Mouse (Mus musculus): Measurements from ENCODE around the gene Rpp40.

The Rpp40 gene

GRCm38 (mm10) chr13:35851581-35851980 lies 54.6 kb downstream of the Rpp40 start:
- no peak for DNase-seq (ENCODE audit: low spot score)

GRCm38 (mm10) chr13:35848694-35849093 lies 57.5 kb downstream of the Rpp40 start:
- DNase-seq (ENCODE audit: low spot score) = no peak

- DNase-seq (ENCODE audit: low spot score) = no peak
Observed at GRCm38 (mm10) chr13:35845306-35845705, 60.9 kb downstream of the Rpp40 start.

All from layer of hippocampus, adult 11-12 months (tissue).